Mouse (Mus musculus) lung, adult 18-20 months (tissue): ENCODE data around the gene Kbtbd8.

ENCODE experiments used
- DNase-seq, 2 experiments: peaks; one replicate each; pipeline ENCODE4 v3.0.0; 2022; ENCODE audit warnings: mixed read lengths in 2 of 2

Kbtbd8 gene

DNA sequence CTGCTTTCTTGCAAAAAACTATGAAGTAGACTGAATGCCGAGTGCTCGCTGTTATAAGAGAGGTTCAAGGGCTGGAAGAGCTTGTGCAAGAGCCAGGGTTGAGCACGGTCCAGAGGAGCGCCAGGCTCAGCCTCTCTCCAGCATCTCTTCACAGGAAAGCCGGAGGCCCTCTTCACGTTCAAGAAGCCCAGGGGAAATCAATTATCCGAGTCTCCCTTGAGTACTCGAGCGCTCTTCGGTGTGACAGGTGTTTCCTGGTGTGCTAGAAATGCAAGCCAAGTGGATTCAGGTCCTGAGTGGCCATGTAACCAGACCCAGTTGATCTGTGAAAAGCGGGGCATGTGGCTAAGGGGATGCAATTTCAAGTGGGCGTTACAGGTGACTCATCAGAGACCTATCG, at the start of gene Kbtbd8:
Kbtbd8 (plus strand) TSS at position 295 of the 400 bp plus-strand sequence.
- peak; percentile 13 to 42 for DNase-seq

DNA sequence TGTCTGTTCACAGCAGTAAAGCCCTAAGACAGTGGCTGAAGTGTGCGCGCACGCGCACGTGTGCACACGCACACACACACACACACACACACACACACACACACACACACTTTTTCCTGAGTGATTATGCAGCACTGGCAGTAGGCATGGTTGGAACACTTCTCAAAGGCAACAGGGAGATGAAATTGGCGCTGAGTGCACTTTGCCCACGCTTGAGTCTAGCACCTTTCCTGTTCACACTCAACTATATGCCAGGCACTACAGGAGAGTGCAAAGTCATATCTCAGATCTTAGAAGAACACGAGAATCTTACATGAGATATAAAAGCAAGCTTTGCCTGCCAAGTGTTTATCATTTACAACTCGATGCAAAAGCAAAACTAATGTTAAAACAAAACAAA, 47.3 kb upstream of the Kbtbd8 start:
- no peak for DNase-seq

DNA sequence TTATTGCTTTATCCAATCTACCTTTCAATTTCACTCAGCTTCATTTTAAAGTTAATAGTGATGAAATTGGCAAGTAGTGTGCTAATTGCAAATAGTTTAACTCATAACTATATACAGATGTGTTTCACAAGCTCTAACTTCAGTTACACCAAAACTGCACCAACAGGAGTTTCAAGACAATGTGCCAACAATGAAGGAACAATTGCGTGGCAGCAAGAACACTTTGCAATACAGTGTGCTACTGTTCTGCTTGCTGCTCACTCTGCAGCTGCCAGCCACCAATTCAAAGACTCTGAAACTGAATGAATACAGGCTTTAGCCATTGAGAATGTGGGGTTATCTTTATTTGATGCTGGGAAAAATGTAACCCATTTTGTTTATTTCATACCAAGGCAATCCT, 31.8 kb upstream of the Kbtbd8 start:
- DNase-seq = no peak

DNA sequence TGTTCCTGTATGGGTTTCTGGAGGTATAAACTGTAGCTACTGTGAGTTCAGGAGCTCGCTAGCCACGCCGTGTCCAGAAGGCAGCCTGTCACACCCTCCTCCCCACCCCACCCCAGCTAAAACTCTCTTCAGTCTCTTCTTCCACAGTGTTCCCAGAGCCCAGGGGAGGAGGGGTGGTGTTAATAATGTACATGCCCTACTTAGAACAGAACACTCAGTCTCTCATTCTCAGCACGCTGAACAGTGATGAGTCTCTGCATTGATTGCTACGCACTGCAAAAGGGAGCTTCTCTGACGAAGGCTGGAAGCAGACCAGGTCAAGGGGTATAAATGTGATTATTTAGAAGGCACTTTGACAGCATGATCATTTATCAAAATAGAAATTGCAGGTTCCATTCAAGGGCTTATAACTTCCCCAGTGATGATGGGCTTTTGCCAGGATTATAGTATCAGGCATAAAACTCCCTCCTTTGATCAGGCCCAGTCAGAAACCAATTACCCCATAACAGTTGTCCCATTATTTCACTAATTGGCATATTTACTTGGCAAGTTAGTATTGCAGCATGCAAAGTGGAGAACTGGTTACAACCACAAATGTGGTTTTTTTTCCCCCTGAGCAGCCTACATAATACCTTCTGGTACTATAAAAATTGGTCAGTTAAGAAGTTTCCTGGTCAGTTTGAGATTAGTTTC, 29.7 kb upstream of the Kbtbd8 start:
- no peak for DNase-seq

DNA sequence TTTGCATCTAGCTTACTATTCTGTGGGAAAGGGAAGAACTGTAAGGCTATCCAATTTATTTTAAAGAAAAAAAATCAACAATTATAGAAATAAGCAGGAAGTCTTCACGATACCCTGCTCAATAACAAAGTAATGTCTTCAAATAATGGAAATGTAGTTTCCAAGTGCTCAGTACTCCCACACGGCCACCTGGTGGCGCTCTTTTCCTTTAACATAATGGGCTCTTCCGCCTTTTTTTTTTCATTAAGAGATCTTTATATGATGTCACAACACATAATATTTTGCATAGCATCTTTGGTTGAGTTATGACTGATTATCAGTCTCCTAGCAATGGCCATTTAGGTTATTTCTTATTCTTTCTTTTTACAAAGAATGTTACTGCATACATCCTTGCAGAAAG, 29.0 kb upstream of the Kbtbd8 start:
- DNase-seq = no peak

DNA sequence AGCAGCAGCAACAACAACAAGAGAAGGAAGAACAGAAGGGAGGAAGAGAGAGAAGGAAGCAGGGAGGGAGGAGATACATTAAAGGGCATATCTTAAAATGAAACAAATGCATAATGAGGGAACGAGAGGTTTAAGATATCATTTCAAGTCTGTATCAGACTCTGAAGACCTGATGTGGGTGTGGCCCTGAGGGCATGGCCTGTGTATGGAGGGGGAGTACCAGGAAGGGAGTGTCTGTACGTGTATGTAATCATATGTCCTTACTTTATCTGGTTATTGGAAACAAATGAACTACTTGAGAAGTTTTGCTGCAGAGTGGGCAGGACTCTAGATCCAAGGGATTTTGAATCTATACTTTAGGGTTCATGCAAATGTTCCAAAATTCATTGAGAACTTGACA, 22.3 kb upstream of the Kbtbd8 start:
- no peak for DNase-seq

DNA sequence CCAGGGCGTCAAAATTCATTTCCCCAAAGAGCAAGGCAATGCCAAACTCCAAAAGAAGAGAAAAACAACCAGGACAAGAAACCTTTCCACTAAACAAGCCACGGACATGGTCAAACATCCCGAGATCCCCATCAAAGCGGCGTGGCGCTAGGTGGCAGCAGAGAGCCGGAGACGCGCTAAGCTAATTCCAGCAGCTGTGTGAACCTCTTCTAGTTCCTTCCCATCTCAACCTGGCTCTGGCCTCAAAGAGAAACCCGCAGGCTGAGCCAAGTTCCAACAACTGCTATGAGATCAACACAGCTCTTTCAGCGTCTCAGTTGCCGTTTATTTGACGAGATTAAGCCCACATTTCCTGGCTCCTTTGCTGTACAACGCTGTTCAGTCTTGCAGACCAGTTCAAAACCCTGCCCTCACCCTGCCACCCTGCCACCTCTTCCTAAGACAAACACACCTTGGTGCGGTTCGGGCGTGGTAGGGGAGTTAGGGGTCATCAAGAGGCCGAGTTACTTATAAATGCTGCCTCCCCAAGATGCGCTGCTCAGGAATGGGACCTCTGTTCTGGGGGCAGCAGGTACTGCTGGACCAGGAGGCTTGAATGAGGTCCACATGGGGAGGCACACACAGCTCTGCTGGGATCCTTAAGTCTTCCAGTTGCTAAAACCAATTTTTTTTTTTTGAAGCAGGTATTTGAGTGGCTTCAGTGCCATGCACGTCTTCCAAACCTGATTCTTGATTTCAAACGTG, 18.5 kb upstream of the Kbtbd8 start:
- DNase-seq = peak; percentile 70 to 74

DNA sequence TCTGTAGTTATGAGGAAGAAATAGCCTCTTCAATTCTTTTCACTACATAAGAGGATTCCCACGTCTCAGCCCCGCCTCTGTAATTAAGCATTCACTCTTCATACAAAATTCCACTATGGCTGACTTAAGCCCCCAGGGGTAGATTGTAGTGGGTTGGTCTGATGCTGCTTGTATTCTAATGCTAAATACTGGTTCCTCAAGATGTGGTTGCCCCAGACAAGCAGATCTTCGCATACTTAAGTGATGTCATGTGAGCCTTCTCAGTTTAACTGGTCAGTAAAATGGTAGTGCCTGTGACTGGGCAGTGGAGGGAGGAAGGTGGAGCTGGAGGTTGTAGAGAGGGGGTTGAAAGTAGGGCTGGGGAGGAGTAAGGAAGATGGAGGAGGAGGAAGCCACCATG, 13.3 kb upstream of the Kbtbd8 start:
- DNase-seq = no peak

DNA sequence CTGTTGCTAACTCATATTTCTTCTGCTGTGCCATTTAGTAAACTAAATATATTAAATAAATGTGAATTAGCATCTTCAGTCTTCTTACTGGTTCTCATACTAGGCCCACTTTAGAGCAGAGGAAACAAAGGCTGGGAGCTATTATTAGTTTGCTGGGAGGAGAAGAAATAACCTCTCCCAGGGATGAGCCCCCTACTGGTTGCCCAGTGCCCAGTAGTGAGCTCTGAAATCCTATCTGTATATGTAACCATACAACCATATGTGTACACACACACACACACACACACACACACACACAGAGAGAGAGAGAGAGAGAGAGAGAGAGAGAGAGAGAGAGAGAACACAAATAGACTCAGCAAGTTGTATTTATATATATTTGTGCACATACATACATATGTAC, 8.6 kb upstream of the Kbtbd8 start:
- DNase-seq = no peak

DNA sequence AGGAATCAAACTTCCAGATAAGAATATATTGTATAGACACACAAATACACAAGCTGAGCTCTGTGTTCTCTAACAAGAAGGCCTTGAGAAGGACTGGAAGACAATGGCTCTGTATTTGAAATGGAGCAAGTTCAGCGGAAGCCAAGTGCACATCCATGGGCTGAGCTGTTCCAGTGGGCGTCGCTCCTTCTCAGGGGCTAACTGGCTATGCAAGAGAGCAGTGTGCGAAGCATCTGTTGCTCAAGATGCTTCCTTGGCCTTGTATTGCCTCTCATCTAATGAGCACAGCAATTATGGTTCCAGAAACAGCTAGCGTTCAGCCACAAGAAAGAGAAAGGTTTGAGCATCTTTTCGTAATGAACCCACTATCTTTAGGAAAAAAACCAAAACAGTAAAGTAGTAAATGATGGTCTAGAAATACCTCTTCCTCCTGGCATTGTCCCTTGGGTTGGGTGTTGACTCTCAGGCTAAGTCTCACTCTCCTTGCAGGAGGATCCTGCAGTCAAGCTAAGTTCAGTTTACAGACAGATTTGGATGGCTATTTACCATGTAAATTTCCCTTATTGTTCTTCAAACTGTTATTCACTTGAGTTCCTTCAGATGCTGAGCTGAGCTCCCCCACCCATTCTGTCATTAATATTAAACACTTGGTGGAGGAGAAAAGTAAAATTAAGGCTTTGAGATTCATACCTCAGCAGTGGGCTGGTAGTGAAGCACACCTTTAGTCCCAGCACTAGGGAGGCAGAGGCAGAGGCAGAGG, 7.2 kb upstream of the Kbtbd8 start:
- DNase-seq = no peak

DNA sequence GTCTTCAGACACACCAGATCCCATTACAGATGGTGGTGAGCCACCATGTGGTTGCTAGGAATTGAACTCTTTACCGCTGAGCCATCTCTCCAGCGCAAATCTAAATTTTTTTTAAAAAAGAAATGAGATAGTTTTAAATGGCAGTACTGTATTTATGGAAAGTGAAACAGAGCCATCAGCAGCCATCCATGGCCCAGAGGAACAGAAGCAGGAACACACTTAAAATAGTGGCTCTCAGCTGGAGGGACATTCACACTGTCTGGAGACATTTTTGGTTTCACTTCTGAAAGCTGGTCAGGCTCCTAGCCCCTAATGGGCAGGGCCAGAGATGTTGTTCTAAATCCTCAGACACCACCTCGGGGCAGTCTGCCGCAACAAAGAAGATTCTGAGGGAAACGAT, 5.0 kb upstream of the Kbtbd8 start:
- DNase-seq = no peak

DNA sequence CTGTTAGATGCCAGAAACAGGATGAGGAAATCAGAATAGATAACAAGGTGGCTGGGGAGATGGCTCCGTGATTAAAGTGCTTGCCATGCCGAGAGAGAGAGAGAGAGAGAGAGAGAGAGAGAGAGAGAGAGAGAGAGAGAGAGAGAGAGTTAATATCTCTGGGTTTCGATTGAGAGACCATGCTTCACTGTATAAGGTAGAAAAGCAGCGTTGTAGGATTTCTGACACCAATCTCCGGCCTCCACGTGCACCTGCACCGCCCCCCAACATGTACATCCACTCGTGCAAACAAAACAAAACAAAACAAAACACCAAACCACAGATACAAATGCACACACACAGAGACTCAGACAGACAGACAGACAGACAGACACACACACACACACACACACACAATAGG, 527 bp upstream of the Kbtbd8 start:
- no peak for DNase-seq

DNA sequence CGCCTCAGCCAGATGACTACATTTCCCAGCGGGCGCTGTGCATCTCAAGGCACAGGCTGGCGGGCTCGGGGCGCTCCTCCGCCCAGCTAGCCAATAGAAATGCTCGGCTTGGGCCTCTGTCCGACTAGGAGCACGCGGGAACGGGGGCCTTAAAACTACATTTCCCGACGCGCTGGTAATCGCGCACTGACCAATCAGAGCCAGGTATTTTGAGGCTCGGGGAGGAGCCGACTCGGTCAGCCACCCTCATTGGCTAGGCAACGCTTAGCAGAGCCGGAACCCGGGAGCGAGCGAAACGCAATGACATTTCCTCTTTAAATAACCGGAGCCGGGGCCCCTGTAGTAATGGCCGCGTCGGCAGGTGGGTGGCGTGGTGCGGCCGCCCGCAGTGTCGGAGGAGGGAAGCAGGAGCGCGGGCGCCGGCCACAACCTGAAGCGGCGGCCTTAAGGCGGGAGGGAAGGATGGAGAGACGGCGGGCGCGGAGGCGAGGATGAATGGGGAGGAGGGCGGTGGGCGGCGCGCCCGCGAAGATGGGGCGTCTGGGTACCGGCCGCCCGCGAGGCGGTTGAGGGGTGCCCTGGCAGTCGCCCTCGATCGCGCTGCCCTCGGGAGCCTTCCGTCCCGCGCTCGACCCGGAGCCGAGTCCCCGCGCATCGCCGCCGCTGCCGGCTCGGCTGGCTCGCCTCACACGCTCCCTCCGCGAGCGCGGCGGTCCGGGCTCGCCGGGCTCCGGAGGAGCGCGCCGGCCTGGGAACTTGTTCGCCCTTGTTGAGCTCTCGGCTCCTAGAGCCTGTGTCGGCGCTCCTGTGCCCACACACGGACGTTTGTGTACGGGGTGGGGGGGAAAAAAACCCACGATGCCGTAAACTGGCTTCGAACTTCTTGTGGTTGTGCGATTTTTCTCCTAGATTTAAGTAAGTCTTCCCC, 838 bp downstream of the Kbtbd8 start:
- DNase-seq = peak; percentile 97

DNA sequence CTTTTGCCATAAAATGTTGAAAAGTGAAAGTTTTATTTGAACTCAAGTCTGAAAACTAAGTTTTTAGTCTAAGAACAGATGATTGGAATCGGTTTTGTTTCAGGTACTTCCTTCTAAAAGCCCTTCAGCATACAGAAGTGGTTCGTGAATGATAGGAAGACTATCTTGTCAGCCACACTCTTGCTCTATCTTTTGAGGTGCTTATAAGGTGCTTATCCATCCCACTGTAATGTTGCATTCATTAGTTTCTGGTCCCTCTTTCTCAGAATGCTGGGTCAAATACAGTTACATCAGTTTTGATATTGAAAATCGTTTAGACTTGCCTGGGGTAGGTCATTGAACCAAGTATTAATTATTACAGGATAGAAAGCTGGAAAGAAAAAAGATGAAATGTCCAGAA, 2.3 kb downstream of the Kbtbd8 start:
- no peak for DNase-seq

DNA sequence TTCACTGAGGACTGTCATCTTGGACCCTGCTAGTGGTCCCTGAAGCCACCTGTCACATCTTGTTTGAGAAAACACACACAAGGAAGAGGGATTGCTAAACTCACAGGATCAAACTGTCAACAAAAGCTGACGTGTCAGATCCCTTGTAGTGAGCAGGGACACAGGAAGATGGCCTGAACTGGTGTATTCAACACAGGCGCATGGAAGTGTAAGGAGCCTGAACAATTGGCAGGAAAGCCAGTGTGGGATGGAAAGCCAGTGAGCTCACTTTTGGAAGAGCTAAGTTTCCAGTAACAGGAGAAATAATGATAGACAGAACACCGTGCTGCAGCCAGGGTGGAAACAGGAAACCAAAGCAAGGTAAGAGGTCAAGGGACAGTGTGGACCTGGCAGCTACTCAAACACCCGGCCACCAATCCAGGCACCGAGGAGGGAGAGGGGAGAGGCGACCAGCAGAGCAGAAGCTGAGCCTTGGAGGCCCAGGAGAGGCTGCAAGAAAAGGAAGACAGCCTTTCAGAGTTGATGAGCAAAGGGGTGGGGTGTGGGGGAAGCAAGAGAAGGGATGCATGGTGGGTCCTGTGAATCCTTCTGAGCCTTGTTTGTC, 33.0 kb downstream of the Kbtbd8 start:
- no peak for DNase-seq

DNA sequence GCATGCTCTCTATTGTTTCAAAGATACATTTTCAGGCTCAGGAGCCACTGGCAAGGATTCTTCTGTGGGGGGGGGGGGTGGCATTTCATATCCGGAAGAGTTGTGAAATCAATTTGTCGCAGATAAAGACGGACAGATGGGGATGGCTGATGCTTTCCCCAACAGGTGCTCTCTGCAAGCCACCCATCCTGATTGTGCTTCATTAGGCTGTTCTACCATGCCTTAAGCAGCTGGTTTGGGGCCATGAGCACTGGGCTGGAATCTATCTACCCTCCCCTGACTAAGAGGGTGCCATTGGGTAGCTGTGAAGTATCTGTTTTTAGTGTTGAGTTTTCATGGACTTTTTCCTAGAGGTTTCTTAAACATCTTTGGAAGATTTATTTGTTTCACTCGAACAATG, 33.8 kb downstream of the Kbtbd8 start:
- DNase-seq = no peak

DNA sequence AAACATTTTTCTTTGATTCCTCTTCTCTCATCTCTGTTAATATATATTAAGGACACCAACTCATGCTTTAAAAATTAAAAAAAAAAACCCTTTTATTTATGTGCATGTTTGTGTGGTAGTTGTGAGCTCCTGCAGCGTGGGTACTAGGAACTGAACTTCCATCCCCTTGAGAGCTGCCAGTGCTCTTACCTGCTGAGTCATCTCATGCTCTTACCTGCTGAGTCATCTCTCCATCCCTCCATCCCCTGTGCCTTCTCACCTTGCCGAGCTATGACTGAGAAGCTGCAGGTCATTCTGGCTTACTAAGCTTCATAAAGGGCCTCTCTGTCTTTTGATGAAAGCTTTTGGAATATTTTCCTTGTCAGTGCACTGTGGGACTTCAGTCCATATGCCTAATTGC, 34.5 kb downstream of the Kbtbd8 start:
- DNase-seq = no peak

DNA sequence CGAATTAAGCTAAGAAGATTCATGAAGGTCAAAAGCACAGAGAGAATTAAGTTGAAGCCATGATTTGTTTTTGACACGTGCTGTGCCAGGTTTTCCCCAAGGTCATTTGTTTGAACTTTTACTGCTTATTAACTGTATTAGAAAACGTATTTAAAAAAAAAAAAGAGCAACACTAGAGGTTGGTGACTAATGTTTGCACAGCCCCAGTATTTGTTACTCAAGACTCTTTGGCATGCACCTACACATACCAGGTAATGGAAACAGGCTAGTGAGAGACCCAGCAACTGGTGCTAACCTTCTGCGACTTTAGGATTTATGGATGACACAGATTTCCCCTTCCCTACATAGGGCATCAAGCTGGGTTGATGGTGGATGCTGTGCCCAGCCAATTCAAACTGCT, 46.9 kb downstream of the Kbtbd8 start:
- peak in 1 of 2 experiments; percentile 29 for DNase-seq

DNA sequence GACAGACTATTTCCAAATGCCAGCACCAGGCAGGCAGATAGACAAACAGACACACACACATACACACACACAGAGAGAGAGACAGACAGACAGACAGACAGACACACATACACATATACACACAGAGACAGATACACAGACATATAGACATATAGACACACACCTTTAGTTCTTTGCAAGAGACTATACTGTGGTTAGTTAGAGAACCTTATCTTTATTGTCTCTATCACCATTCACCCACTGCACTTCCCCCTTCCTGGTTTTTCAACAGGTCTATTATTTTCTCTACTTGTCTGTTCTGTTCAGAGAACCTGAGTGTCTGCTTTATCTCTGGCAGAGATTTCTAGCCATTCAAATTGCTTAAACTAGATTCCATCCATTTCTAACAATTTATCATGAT, 48.6 kb downstream of the Kbtbd8 start:
- DNase-seq = no peak

DNA sequence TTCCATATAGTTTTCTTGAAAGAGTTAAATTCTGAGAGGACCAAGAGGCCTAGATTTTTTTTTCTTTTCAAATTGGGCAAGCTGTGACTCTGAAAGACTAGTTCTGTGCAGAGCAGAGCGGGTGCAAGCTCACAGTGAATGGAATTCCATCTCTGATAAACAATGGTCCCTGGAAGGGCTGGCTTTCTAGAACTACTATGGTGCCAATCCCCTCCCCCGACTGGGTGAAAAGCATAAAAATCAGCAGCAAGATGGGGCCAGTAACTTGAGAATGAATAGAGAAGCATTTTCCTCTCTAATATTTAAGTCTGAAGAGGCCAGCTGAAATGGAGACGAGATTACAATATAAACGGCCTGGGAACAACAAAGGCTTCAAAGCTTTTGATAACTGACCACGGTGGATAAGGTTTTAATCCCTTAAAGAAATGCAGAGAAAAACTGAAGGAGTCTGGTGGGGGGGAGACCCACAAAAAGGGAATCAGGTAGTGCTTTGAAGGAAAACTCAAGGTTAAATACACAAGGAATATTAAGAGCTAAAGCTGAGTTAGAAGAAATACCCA, 50.7 kb downstream of the Kbtbd8 start:
- no peak for DNase-seq

DNA sequence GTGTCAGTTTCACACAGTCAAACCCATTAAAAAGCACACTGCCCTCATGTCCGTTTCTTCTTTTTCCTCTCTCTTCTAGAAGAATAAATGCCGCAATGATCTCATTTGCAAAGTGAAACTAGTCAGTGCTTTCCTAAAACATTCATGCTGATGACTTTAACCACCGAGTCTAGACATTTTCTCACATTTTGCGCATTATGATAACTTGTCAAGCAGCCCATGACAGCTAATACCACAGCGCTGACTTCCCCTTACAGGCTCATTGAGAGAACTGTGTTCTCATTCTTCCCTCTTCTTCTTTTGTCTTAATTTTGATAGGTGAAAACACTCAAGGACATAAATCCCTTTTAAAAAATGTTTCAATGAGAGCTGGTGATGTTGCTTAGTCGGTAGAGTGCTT, 52.4 kb downstream of the Kbtbd8 start:
- DNase-seq = no peak
